Mouse (Mus musculus) limb, embryonic 14.5 days (tissue): ENCODE results near the gene Atg9b. TPM values are rescaled to one million over a fixed set of nuclear protein-coding genes. Genes with fewer than 3 reads are reported as not detected.

Experiments
- ATAC-seq: fragments of 200-750 bp; cut with Nextera tagmentation; 2 replicates; pipeline ENCODE4 v1.8.0; 2017; ENCODE audit warnings: low read depth, moderate number of reproducible peaks, moderate TSS enrichment; ENCODE audit not compliant: low FRiP score
- DNase-seq: peaks from one replicate; pipeline ENCODE4 v3.0.0-alpha.2; 2015; ENCODE audit warnings: low spot score
- H3K27ac ChIP-seq: fragments of 300-500 bp; sonication (generic); replicated peaks from 2 replicates; pipeline ENCODE4 v1.5.1; 2014; ENCODE audit warnings: low read depth, mild to moderate bottlenecking, low read length, moderate library complexity, mixed read lengths
- H3K27me3 ChIP-seq: fragments of 300-500 bp; sonication (generic); 2 replicates; pipeline ENCODE4 v1.6.1; 2014; ENCODE audit warnings: low read length, mixed read lengths; ENCODE audit not compliant: control insufficient read depth, insufficient read depth
- H3K36me3 ChIP-seq: fragments of 300-500 bp; sonication (generic); 2 replicates; pipeline ENCODE4 v1.6.1; 2014; ENCODE audit warnings: mild to moderate bottlenecking, low read length, moderate library complexity, mixed read lengths; ENCODE audit not compliant: control insufficient read depth, insufficient read depth
- H3K4me1 ChIP-seq: fragments of 300-500 bp; sonication (generic); 2 replicates; pipeline ENCODE4 v1.6.1; 2014; ENCODE audit warnings: antibody characterized with exemption, low read length, mixed read lengths; ENCODE audit not compliant: control insufficient read depth, insufficient read depth
- H3K4me2 ChIP-seq: fragments of 300-500 bp; sonication (generic); replicated peaks from 2 replicates; pipeline ENCODE4 v1.6.1; 2014; ENCODE audit warnings: low read depth, mild to moderate bottlenecking, low read length, moderate library complexity; ENCODE audit not compliant: severe bottlenecking
- H3K4me3 ChIP-seq: fragments of 300-500 bp; sonication (generic); replicated peaks from 2 replicates; pipeline ENCODE4 v1.5.1; 2014; ENCODE audit warnings: low read length
- H3K9ac ChIP-seq: fragments of 300-500 bp; sonication (generic); 2 replicates; pipeline ENCODE4 v1.6.1; 2014; ENCODE audit warnings: mild to moderate bottlenecking, low read depth, low read length, moderate library complexity; ENCODE audit not compliant: severe bottlenecking
- H3K9me3 ChIP-seq: fragments of 300-500 bp; sonication (generic); 2 replicates; pipeline ENCODE4 v1.6.1; 2016; ENCODE audit warnings: low read length; ENCODE audit not compliant: control insufficient read depth
- POLR2A ChIP-seq: fragments of 200-500 bp; IDR thresholded peaks from 2 replicates; pipeline ENCODE4 v1.8.0; 2012; ENCODE audit warnings: inconsistent platforms, mild to moderate bottlenecking, moderate library complexity, borderline replicate concordance; ENCODE audit not compliant: insufficient read depth, insufficient read length; ENCODE audit errors: extremely low read depth
- WGBS: fragments of 180-500 bp; shearing (Covaris S2); extraction: QIAGEN DNeasy Blood & Tissue Kit; methylation state at CpG from one replicate; pipeline ENCODE4 v1.1.7; 2014; 5-methylcytosine and 5-hydroxymethylcytosine counted together
- polyA plus RNA-seq, 2 experiments: library from polyadenylated mRNA; depleted of rRNA in 1 of 2; stranded (reverse) in 1 of 2; unstranded in 1 of 2; fragments of >200 nt; fragmentation: Nextera tagmentation in 1 of 2; extraction: Ambion mirVana in 1 of 2; gene quantifications; 2 replicates each; pipeline versions ENCODE4 v1.2.1 to v1.2.3; 2012 to 2014

Gene Atg9b
- polyA plus RNA-seq, 2 experiments, result 1.3 to 1.7 TPM

GRCm38 (mm10) chr5:24337821-24338220 lies 54.1 kb downstream of the Atg9b start:
- Histone ChIP-seq H3K4me3 (no peak overlapping the region), H3K4me1 (no peaks in the 10 kb centered on the region), H3K9me3 (no peaks in the 10 kb centered on the region), H3K9ac (no peak overlapping the region), H3K36me3 (no peaks in the 10 kb centered on the region), H3K4me2 (no peak overlapping the region), H3K27me3 (no peaks in the 10 kb centered on the region), H3K27ac (no peak overlapping the region)
- DNase-seq (no peak), ATAC-seq (no peak)
- 67% methylated on average over 2 of the region's 2 CpGs for WGBS
- TF ChIP-seq POLR2A, result no peak

GRCm38 (mm10) chr5:24337366-24337765 lies 54.6 kb downstream of the Atg9b start:
- no peak overlapping the region for H3K4me2 ChIP-seq
- WGBS, result 32% methylated on average over 9 of the region's 9 CpGs
- no peak overlapping the region for H3K4me3 ChIP-seq
- TF ChIP-seq POLR2A, result no peak
- H3K27ac ChIP-seq, result no peak overlapping the region
- ATAC-seq, result 0 out of 2 replicates have a peak, but pooled peaks have one; percentile 11
- DNase-seq, result no peak
- H3K9ac ChIP-seq, result no peak overlapping the region
- H3K27me3 ChIP-seq, result no peaks in the 10 kb centered on the region
- H3K36me3 ChIP-seq, result no peaks in the 10 kb centered on the region
- H3K9me3 ChIP-seq, result no peaks in the 10 kb centered on the region
- no peaks in the 10 kb centered on the region for H3K4me1 ChIP-seq

GRCm38 (mm10) chr5:24335888-24336511 lies 55.9 kb downstream of the Atg9b start:
- no peaks in the 10 kb centered on the region for H3K9me3 ChIP-seq
- TF ChIP-seq POLR2A, result no peak
- no peaks in the 10 kb centered on the region for H3K36me3 ChIP-seq
- no peak overlapping the region for H3K4me3 ChIP-seq
- DNase-seq (no peak), ATAC-seq (peak; percentile 61)
- 20% methylated on average over 3 of the region's 3 CpGs for WGBS
- no peak overlapping the region for H3K9ac ChIP-seq
- no peak overlapping the region for H3K27ac ChIP-seq
- H3K4me2 ChIP-seq, result no peak overlapping the region
- H3K4me1 ChIP-seq, result no peaks in the 10 kb centered on the region
- H3K27me3 ChIP-seq, result no peaks in the 10 kb centered on the region

GRCm38 (mm10) chr5:24334749-24335148 lies 57.2 kb downstream of the Atg9b start:
- DNase-seq (no peak), ATAC-seq (no peak)
- TF ChIP-seq POLR2A, result no peak
- Histone ChIP-seq H3K4me3 (no peak overlapping the region), H3K9me3 (no peaks in the 10 kb centered on the region), H3K27ac (no peak overlapping the region), H3K27me3 (no peaks in the 10 kb centered on the region), H3K4me1 (peaks cover under 1% of the 10 kb centered on the region; the same call in 1 of the 2 replicates), H3K36me3 (no peaks in the 10 kb centered on the region), H3K4me2 (no peak overlapping the region), H3K9ac (no peak overlapping the region)
- WGBS, result 0% methylated on average over 1 of the region's 3 CpGs

Other genes starting within 250 kb of the Atg9b start
- gene Nupl2, start 227.2 kb downstream of the Atg9b start, polyA plus RNA-seq (2012; rRNA removed), result 10.5 and 11.5 TPM in 2 replicates
- 15.9 and 18.1 TPM in 2 replicates for gene Nupl2, start 227.2 kb downstream of the Atg9b start, polyA plus RNA-seq (2014; fragmentation: Nextera tagmentation; extraction: Ambion mirVana)
- gene Kcnh2, start 40.5 kb downstream of the Atg9b start, polyA plus RNA-seq (2012; rRNA removed), result 16.2 and 26.5 TPM in 2 replicates
- 2.8 and 3.8 TPM in 2 replicates for gene Kcnh2, start 40.5 kb downstream of the Atg9b start, polyA plus RNA-seq (2014; fragmentation: Nextera tagmentation; extraction: Ambion mirVana)
- 7.3 and 7.4 TPM in 2 replicates for gene Nos3, start 27.3 kb downstream of the Atg9b start, polyA plus RNA-seq (2012; rRNA removed)
- gene Nos3, start 27.3 kb downstream of the Atg9b start, polyA plus RNA-seq (2014; fragmentation: Nextera tagmentation; extraction: Ambion mirVana), result 4.8 and 6.1 TPM in 2 replicates
- gene Abcb8, start 1.5 kb upstream of the Atg9b start, polyA plus RNA-seq (2012; rRNA removed), result 45.3 and 58.3 TPM in 2 replicates
- 35.8 and 37.3 TPM in 2 replicates for gene Abcb8, start 1.5 kb upstream of the Atg9b start, polyA plus RNA-seq (2014; fragmentation: Nextera tagmentation; extraction: Ambion mirVana)
- 3.0 and 6.2 TPM in 2 replicates for gene Asic3, start 21.2 kb upstream of the Atg9b start, polyA plus RNA-seq (2012; rRNA removed)
- 0.36 and 1.2 TPM in 2 replicates for gene Asic3, start 21.2 kb upstream of the Atg9b start, polyA plus RNA-seq (2014; fragmentation: Nextera tagmentation; extraction: Ambion mirVana)
- 127 and 165 TPM in 2 replicates for gene Cdk5, start 31.4 kb upstream of the Atg9b start, polyA plus RNA-seq (2012; rRNA removed)
- 51.7 TPM in 2 replicates for gene Cdk5, start 31.4 kb upstream of the Atg9b start, polyA plus RNA-seq (2014; fragmentation: Nextera tagmentation; extraction: Ambion mirVana)
- 69.1 and 84.1 TPM in 2 replicates for gene Slc4a2, start 31.7 kb upstream of the Atg9b start, polyA plus RNA-seq (2012; rRNA removed)
- gene Slc4a2, start 31.7 kb upstream of the Atg9b start, polyA plus RNA-seq (2014; fragmentation: Nextera tagmentation; extraction: Ambion mirVana), result 30.0 and 37.1 TPM in 2 replicates
- gene Fastk, start 53.1 kb upstream of the Atg9b start, polyA plus RNA-seq (2012; rRNA removed), result 295 and 397 TPM in 2 replicates
- 113 and 120 TPM in 2 replicates for gene Fastk, start 53.1 kb upstream of the Atg9b start, polyA plus RNA-seq (2014; fragmentation: Nextera tagmentation; extraction: Ambion mirVana)
- gene Tmub1, start 55.7 kb upstream of the Atg9b start, polyA plus RNA-seq (2012; rRNA removed), result 29.8 and 35.5 TPM in 2 replicates
- 23.2 and 23.5 TPM in 2 replicates for gene Tmub1, start 55.7 kb upstream of the Atg9b start, polyA plus RNA-seq (2014; fragmentation: Nextera tagmentation; extraction: Ambion mirVana)
- 103 and 114 TPM in 2 replicates for gene Agap3, start 60.0 kb upstream of the Atg9b start, polyA plus RNA-seq (2012; rRNA removed)
- gene Agap3, start 60.0 kb upstream of the Atg9b start, polyA plus RNA-seq (2014; fragmentation: Nextera tagmentation; extraction: Ambion mirVana), result 57.9 and 61.7 TPM in 2 replicates
- 0.04 and 0.05 TPM in 2 replicates for gene Gbx1, start 135.1 kb upstream of the Atg9b start, polyA plus RNA-seq (2012; rRNA removed)
- gene Gbx1, start 135.1 kb upstream of the Atg9b start, polyA plus RNA-seq (2014; fragmentation: Nextera tagmentation; extraction: Ambion mirVana), result not detected in 2 replicates
- 2.7 and 3.8 TPM in 2 replicates for gene Asb10, start 148.8 kb upstream of the Atg9b start, polyA plus RNA-seq (2012; rRNA removed)
- gene Asb10, start 148.8 kb upstream of the Atg9b start, polyA plus RNA-seq (2014; fragmentation: Nextera tagmentation; extraction: Ambion mirVana), result 0.62 and 1.1 TPM in 2 replicates
- 0.35 and 0.51 TPM in 2 replicates for gene 4931409K22Rik, start 164.7 kb upstream of the Atg9b start, polyA plus RNA-seq (2012; rRNA removed)
- gene 4931409K22Rik, start 164.7 kb upstream of the Atg9b start, polyA plus RNA-seq (2014; fragmentation: Nextera tagmentation; extraction: Ambion mirVana), result 0.12 and 0.17 TPM in 2 replicates
- gene Abcf2, start 185.3 kb upstream of the Atg9b start, polyA plus RNA-seq (2012; rRNA removed), result 81.0 and 82.5 TPM in 2 replicates
- 94.3 TPM in 2 replicates for gene Abcf2, start 185.3 kb upstream of the Atg9b start, polyA plus RNA-seq (2014; fragmentation: Nextera tagmentation; extraction: Ambion mirVana)
- gene Chpf2, start 194.6 kb upstream of the Atg9b start, polyA plus RNA-seq (2012; rRNA removed), result 56.2 and 57.0 TPM in 2 replicates
- gene Chpf2, start 194.6 kb upstream of the Atg9b start, polyA plus RNA-seq (2014; fragmentation: Nextera tagmentation; extraction: Ambion mirVana), result 21.3 and 23.1 TPM in 2 replicates
- gene Smarcd3, start 232.3 kb upstream of the Atg9b start, polyA plus RNA-seq (2012; rRNA removed), result 91.5 and 93.6 TPM in 2 replicates
- 52.7 and 59.6 TPM in 2 replicates for gene Smarcd3, start 232.3 kb upstream of the Atg9b start, polyA plus RNA-seq (2014; fragmentation: Nextera tagmentation; extraction: Ambion mirVana)